Mouse (Mus musculus) heart, postnatal 14 days (tissue): ENCODE data around the gene Ppp2r2c. TPM values are rescaled to one million over a fixed set of nuclear protein-coding genes. Genes with fewer than 3 reads are reported as not detected.

Source experiments
- DNase-seq, 2 experiments: peaks; one replicate each; pipeline ENCODE4 v3.0.0; 2021 to 2022
- intact Hi-C: fragments of 180-260 bp; cut with DNase I; formaldehyde crosslinking; loops from one replicate; pipeline ENCODE4 v1.15.1; 2025
- total RNA-seq, 2 experiments: library from RNA; stranded (reverse); gene quantifications; 2 replicates each; pipeline ENCODE4 v1.2.3; 2021

Ppp2r2c gene
- total RNA-seq, 2 experiments from 2014 or later: 0.10 to 0.12 TPM

- DNase-seq: no peak
- intact Hi-C loops: no loop called here
Measured at GRCm38 (mm10) chr5:36869578-36870236, 1.4 kb downstream of the Ppp2r2c start.

- DNase-seq: no peak
- intact Hi-C loops: no loop called here
Measured at GRCm38 (mm10) chr5:36870916-36871315, 2.6 kb downstream of the Ppp2r2c start.

GRCm38 (mm10) chr5:36875956-36876355 is 7.6 kb downstream of the Ppp2r2c start:
- intact Hi-C loops: no loop called here
- no peak for DNase-seq

GRCm38 (mm10) chr5:36876777-36877396 is 8.6 kb downstream of the Ppp2r2c start:
- intact Hi-C loops: no loop called here
- DNase-seq: no peak

GRCm38 (mm10) chr5:36877641-36878040 is 9.3 kb downstream of the Ppp2r2c start:
- no peak for DNase-seq

GRCm38 (mm10) chr5:36878801-36879200 is 10.5 kb downstream of the Ppp2r2c start:
- intact Hi-C loops: no loop called here
- DNase-seq: no peak

More at GRCm38 (mm10) chr5:36877641-36878040, 9.3 kb downstream of the Ppp2r2c start:
- intact Hi-C loops: no loop called here

GRCm38 (mm10) chr5:36880622-36881021 is 12.3 kb downstream of the Ppp2r2c start:
- intact Hi-C loops: no loop called here
- DNase-seq: no peak

GRCm38 (mm10) chr5:36883516-36883915 is 15.2 kb downstream of the Ppp2r2c start:
- no peak for DNase-seq
- intact Hi-C loops: no loop called here

GRCm38 (mm10) chr5:36885067-36885466 is 16.8 kb downstream of the Ppp2r2c start:
- intact Hi-C loops: no loop called here
- no peak for DNase-seq

- DNase-seq: no peak
- intact Hi-C loops: no loop called here
Measured at GRCm38 (mm10) chr5:36885595-36885994, 17.3 kb downstream of the Ppp2r2c start.

- DNase-seq: no peak
- intact Hi-C loops: no loop called here
Measured at GRCm38 (mm10) chr5:36886298-36886697, 18.0 kb downstream of the Ppp2r2c start.

- DNase-seq: no peak
- intact Hi-C loops: no loop called here
Measured at GRCm38 (mm10) chr5:36886852-36887283, 18.6 kb downstream of the Ppp2r2c start.

GRCm38 (mm10) chr5:36887299-36887988 is 19.1 kb downstream of the Ppp2r2c start:
- DNase-seq: no peak
- intact Hi-C loops: no loop called here

- no peak for DNase-seq
- intact Hi-C loops: no loop called here
Measured at GRCm38 (mm10) chr5:36888501-36888900, 20.2 kb downstream of the Ppp2r2c start.

- intact Hi-C loops: no loop called here
- no peak for DNase-seq
Measured at GRCm38 (mm10) chr5:36888911-36889310, 20.6 kb downstream of the Ppp2r2c start.

GRCm38 (mm10) chr5:36889380-36889886 is 21.1 kb downstream of the Ppp2r2c start:
- no peak for DNase-seq
- intact Hi-C loops: no loop called here

GRCm38 (mm10) chr5:36890794-36891193 is 22.5 kb downstream of the Ppp2r2c start:
- DNase-seq: no peak
- intact Hi-C loops: no loop called here

- intact Hi-C loops: no loop called here
- DNase-seq: no peak
Measured at GRCm38 (mm10) chr5:36891793-36892470, 23.6 kb downstream of the Ppp2r2c start.

- intact Hi-C loops: no loop called here
- no peak for DNase-seq
Measured at GRCm38 (mm10) chr5:36893263-36893662, 24.9 kb downstream of the Ppp2r2c start.

- intact Hi-C loops: no loop called here
- DNase-seq: no peak
Measured at GRCm38 (mm10) chr5:36894070-36894469, 25.8 kb downstream of the Ppp2r2c start.
